Mouse (Mus musculus) small intestine, adult 2 months (tissue): ENCODE measurements around the gene Sesn2. TPM values are rescaled to one million over a fixed set of nuclear protein-coding genes. Genes with fewer than 3 reads are reported as not detected.

Experiments used
- H3K27ac ChIP-seq: fragments of 200-500 bp; 2 replicates; pipeline ENCODE4 v1.5.1; 2012; ENCODE audit warnings: low read depth, low read length, control low read depth, inconsistent platforms; ENCODE audit not compliant: insufficient read depth
- H3K27me3 ChIP-seq: fragments of 200-500 bp; 2 replicates; pipeline ENCODE4 v1.6.1; 2012; ENCODE audit warnings: mild to moderate bottlenecking, moderate library complexity, low read length, inconsistent platforms; ENCODE audit not compliant: control insufficient read depth, insufficient read depth
- H3K36me3 ChIP-seq: fragments of 200-500 bp; 2 replicates; pipeline ENCODE4 v1.6.1; 2012; ENCODE audit warnings: mild to moderate bottlenecking, low read length, control low read depth, inconsistent platforms; ENCODE audit not compliant: control insufficient read depth, insufficient read depth
- H3K4me1 ChIP-seq: fragments of 200-500 bp; 2 replicates; pipeline ENCODE4 v1.6.1; 2012; ENCODE audit warnings: low read length, inconsistent platforms, mixed read lengths; ENCODE audit not compliant: control insufficient read depth, insufficient read depth, insufficient read length
- H3K4me3 ChIP-seq: fragments of 200-500 bp; 2 replicates; pipeline ENCODE4 v1.5.1; 2012; ENCODE audit warnings: low read depth, mild to moderate bottlenecking, control low read depth, inconsistent platforms, low read length, moderate library complexity
- CTCF ChIP-seq: fragments of 200-500 bp; IDR thresholded peaks from 2 replicates; pipeline ENCODE4 v1.5.1; 2012; ENCODE audit warnings: low read depth, mild to moderate bottlenecking, control low read depth, inconsistent platforms, low read length, moderate library complexity, mixed read lengths; ENCODE audit not compliant: insufficient replicate concordance, insufficient read length; ENCODE audit errors: extremely low read depth
- POLR2A ChIP-seq: fragments of 200-500 bp; IDR thresholded peaks from 2 replicates; pipeline ENCODE4 v1.6.1; 2012; ENCODE audit warnings: low read depth, mild to moderate bottlenecking, control low read depth, inconsistent platforms, low read length, moderate library complexity
- WGBS: fragments of 180-500 bp; shearing (Covaris S2); methylation state at CpG from one replicate; pipeline ENCODE4 v1.1.7; 2018; 5-methylcytosine and 5-hydroxymethylcytosine counted together
- polyA plus RNA-seq: library from polyadenylated mRNA; depleted of rRNA; stranded (reverse); fragments of >200 nt; gene quantifications from 2 replicates; pipeline ENCODE4 v1.2.3, GENCODE M21; 2012

The Sesn2 gene
- polyA plus RNA-seq, 1 experiment = 6.7 TPM

GRCm38 (mm10) chr4:132514555-132515135 is 4.3 kb upstream of the Sesn2 start:
- Histone ChIP-seq H3K4me1 (peaks cover 9% of the 10 kb centered on the region; the same call in 1 of the 2 replicates), H3K27me3 (no peaks in the 10 kb centered on the region), H3K36me3 (no peaks in the 10 kb centered on the region), H3K27ac (peak overlapping the region; percentile 97), H3K4me3 (peak overlapping the region; percentile 69; the same call in 1 of the 2 replicates)
- 2% methylated on average over 21 of the region's 21 CpGs for WGBS
- no peak for TF ChIP-seq POLR2A
- peak; percentile 93; the same call in 1 of the 2 replicates for TF ChIP-seq CTCF

- Histone ChIP-seq H3K4me3 (no peak overlapping the region), H3K36me3 (no peaks in the 10 kb centered on the region), H3K27me3 (no peaks in the 10 kb centered on the region), H3K4me1 (peaks cover 14% of the 10 kb centered on the region), H3K27ac (no peak overlapping the region)
- TF ChIP-seq POLR2A = no peak
- no peak for TF ChIP-seq CTCF
- 67% methylated on average over 14 of the region's 14 CpGs for WGBS
Observed at GRCm38 (mm10) chr4:132513395-132514273, 3.3 kb upstream of the Sesn2 start.

DNA sequence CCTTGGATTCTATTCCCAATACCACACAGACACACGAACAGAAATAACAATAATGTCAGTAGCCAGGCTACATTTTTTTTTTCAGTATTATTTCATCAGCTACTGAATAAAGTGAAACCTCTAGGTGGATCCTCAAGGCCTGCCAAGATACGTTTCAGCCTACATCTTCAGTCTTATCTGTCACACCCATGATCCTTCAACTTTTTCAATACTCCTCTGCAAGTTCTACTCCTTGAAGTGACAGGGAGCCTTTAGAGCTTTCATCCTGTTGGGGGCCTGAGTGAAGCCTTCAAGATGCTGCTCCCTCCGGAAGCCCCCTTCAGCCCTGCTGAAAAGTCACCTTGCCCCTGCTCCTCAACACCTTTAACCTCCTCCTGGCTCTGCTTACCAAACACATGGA is 1.8 kb upstream of the Sesn2 start:
- Histone ChIP-seq H3K4me1 (peaks cover 6% of the 10 kb centered on the region), H3K4me3 (no peak overlapping the region), H3K27ac (no peak overlapping the region), H3K36me3 (no peaks in the 10 kb centered on the region), H3K27me3 (no peaks in the 10 kb centered on the region)
- WGBS = 86% methylated on average over 3 of the region's 3 CpGs
- TF ChIP-seq POLR2A (no peak), CTCF (no peak)

- TF ChIP-seq POLR2A (no peak), CTCF (no peak)
- H3K27ac ChIP-seq = peak overlapping the region; percentile 33
Observed at GRCm38 (mm10) chr4:132509621-132510296, 542 bp downstream of the Sesn2 start.

GRCm38 (mm10) chr4:132507210-132507609 is 3.1 kb downstream of the Sesn2 start:
- no peaks in the 10 kb centered on the region for H3K27me3 ChIP-seq
- 52% methylated on average over 2 of the region's 2 CpGs for WGBS
- H3K36me3 ChIP-seq = no peaks in the 10 kb centered on the region
- H3K4me1 ChIP-seq = peaks cover 6% of the 10 kb centered on the region
- H3K4me3 ChIP-seq = no peak overlapping the region
- H3K27ac ChIP-seq = no peak overlapping the region
- no peak for TF ChIP-seq CTCF
- TF ChIP-seq POLR2A = no peak

More at GRCm38 (mm10) chr4:132509621-132510296, 542 bp downstream of the Sesn2 start:
- Histone ChIP-seq H3K4me1 (peaks cover 6% of the 10 kb centered on the region), H3K36me3 (no peaks in the 10 kb centered on the region), H3K27me3 (no peaks in the 10 kb centered on the region), H3K4me3 (peak overlapping the region; percentile 92)
- 1% methylated on average over 52 of the region's 52 CpGs for WGBS

- Histone ChIP-seq H3K36me3 (0 out of 2 replicates have a peak, but pooled peaks cover 1% of the 10 kb centered on the region), H3K4me1 (peaks cover 6% of the 10 kb centered on the region), H3K4me3 (no peak overlapping the region), H3K27me3 (no peaks in the 10 kb centered on the region), H3K27ac (no peak overlapping the region)
- 93% methylated on average over 6 of the region's 6 CpGs for WGBS
- TF ChIP-seq CTCF = no peak
- no peak for TF ChIP-seq POLR2A
Observed at GRCm38 (mm10) chr4:132506250-132506649, 4.1 kb downstream of the Sesn2 start.

GRCm38 (mm10) chr4:132505800-132506199 is 4.5 kb downstream of the Sesn2 start:
- peaks cover 6% of the 10 kb centered on the region for H3K4me1 ChIP-seq
- H3K27ac ChIP-seq = no peak overlapping the region
- TF ChIP-seq CTCF (no peak), POLR2A (no peak)
- 0 out of 2 replicates have a peak, but pooled peaks cover 1% of the 10 kb centered on the region for H3K36me3 ChIP-seq
- 76% methylated on average over 10 of the region's 10 CpGs for WGBS
- H3K27me3 ChIP-seq = no peaks in the 10 kb centered on the region
- H3K4me3 ChIP-seq = no peak overlapping the region
